Mouse (Mus musculus): ENCODE measurements around the gene Swsap1. TPM values are rescaled to one million over a fixed set of nuclear protein-coding genes. Genes with fewer than 3 reads are reported as not detected.

The Swsap1 gene
- polyA plus RNA-seq, 1 experiment from 2014 or later, result 4.8 TPM

DNA sequence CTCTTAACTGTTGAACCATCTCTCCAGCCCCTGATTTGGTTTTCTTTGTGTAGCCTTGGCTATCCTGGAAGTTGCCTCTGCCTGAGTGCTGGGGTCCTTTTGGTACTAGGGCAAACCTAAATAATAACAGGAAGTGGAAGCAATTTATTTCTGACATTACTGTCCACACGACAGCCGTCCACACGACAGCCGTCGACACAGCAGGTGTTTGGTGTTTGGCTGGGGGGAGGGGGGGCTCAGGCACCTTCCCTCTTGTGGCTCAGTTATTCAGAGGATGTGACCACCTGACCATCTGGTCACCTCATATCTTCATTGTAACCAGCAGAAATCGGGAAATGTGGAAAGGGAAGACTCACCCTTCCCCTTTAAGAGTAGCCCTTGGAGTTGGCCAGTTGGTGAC lies 13.3 kb downstream of the Swsap1 start:
- 61% methylated on average over 6 of the region's 6 CpGs for WGBS
- ATAC-seq (ENCODE audit: insufficient number of reproducible peaks, low FRiP score), result no peak
- H3K4me1 ChIP-seq (replicated peaks), result peaks cover 3% of the 10 kb centered on the region
- no peak overlapping the region for H3K9ac ChIP-seq
- H3K27ac ChIP-seq (ENCODE audit: poor library complexity, severe bottlenecking), result no peak overlapping the region
- no peaks in the 10 kb centered on the region for H3K36me3 ChIP-seq
- no peaks in the 10 kb centered on the region for H3K9me3 ChIP-seq (replicated peaks)
- no peak overlapping the region for H3K4me2 ChIP-seq
- H3K4me3 ChIP-seq, result no peak overlapping the region
- H3K27me3 ChIP-seq (replicated peaks), result no peaks in the 10 kb centered on the region

DNA sequence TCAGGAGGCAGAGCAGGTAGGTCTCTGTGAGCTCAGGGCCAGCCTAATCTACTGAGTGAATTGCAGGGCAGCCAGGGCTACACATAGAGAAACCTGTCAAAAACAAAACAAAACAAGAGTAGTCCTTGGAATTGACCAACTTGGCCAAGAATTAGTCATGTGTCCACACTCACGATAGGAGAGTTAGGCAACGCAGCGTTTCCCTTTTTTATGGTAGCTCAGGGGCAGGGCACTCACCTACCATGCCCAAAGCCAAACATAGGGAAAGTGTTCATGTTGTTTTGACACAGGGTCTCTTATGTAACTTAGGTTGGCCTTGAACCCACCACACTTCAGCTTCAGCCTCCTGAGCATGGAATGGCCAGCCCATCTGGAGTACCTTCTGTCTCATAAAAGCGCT lies 13.7 kb downstream of the Swsap1 start:
- ATAC-seq (ENCODE audit: insufficient number of reproducible peaks, low FRiP score), result no peak
- no peaks in the 10 kb centered on the region for H3K4me1 ChIP-seq (replicated peaks)
- 85% methylated on average over 4 of the region's 4 CpGs for WGBS

DNA sequence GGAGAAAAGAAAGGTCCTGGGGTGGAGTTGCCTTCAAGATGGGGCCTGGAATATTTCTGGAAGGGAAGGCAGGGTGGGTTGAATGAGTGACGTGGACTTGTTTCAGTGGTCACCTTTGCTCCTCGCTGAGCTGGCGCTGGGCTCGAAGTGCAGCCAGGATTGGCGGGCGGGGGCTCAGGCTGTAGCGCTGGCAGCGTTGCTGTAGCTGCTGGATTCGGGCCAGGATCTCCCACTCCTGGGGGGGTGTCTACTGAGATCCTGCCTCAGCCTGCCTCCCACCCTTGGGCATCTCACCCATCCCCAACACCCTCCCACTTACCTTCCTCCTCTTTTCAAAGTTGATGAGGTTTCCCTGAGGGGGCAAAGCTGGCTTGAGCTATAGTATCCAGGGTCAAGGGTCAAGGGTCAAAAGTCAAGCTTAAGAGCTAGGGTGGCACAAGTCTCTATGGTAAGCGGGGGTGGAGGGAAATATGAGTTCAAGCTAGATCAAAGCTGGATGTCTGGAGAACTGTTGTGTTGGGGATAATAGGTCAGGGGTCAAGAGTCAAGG lies 21.1 kb downstream of the Swsap1 start:
- Histone ChIP-seq H3K4me3 (no peak overlapping the region), H3K36me3 (no peaks in the 10 kb centered on the region), H3K27me3 (replicated peaks) (peaks cover 23% of the 10 kb centered on the region), H3K4me2 (no peak overlapping the region), H3K27ac (ENCODE audit: poor library complexity, severe bottlenecking) (no peak overlapping the region), H3K9me3 (replicated peaks) (peaks cover 4% of the 10 kb centered on the region; the same call in 1 of the 2 replicates), H3K4me1 (replicated peaks) (no peaks in the 10 kb centered on the region), H3K9ac (no peak overlapping the region)
- 87% methylated on average over 10 of the region's 10 CpGs for WGBS
- no peak for ATAC-seq (ENCODE audit: insufficient number of reproducible peaks, low FRiP score)

More for the DNA sequence above, 13.7 kb downstream of the Swsap1 start:
- Histone ChIP-seq H3K27ac (ENCODE audit: poor library complexity, severe bottlenecking) (no peak overlapping the region), H3K4me2 (no peak overlapping the region), H3K9me3 (replicated peaks) (no peaks in the 10 kb centered on the region), H3K9ac (no peak overlapping the region), H3K36me3 (no peaks in the 10 kb centered on the region), H3K4me3 (no peak overlapping the region), H3K27me3 (replicated peaks) (no peaks in the 10 kb centered on the region)

DNA sequence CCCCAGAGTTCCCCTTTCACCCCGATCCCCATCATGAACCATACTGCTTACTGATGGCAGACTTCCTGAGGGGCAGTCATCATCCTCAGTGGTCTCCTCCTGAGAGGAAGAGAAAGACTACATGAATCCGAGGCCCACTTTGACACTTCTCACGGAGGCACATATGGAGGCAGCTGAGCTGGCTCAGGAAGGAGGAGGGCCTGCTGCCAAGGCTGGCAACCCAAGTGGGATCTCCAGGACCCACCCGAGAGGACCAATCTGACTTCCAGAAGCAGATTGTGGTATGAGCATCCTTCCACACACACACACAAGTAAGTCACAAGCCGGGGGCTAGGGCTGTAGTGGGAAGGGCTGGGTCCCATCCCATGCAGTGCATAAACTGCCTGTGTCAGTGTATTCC lies 21.8 kb downstream of the Swsap1 start:
- H3K4me1 ChIP-seq (replicated peaks), result no peaks in the 10 kb centered on the region
- H3K9ac ChIP-seq, result no peak overlapping the region
- H3K4me3 ChIP-seq, result no peak overlapping the region
- H3K9me3 ChIP-seq (replicated peaks), result peaks cover 7% of the 10 kb centered on the region; the same call in 1 of the 2 replicates
- no peak for ATAC-seq (ENCODE audit: insufficient number of reproducible peaks, low FRiP score)
- H3K36me3 ChIP-seq, result no peaks in the 10 kb centered on the region
- peaks cover 30% of the 10 kb centered on the region for H3K27me3 ChIP-seq (replicated peaks)
- no peak overlapping the region for H3K27ac ChIP-seq (ENCODE audit: poor library complexity, severe bottlenecking)
- 84% methylated on average over 5 of the region's 5 CpGs for WGBS
- H3K4me2 ChIP-seq, result no peak overlapping the region

- 16% methylated on average over 2 of the region's 2 CpGs for WGBS
- H3K9me3 ChIP-seq (replicated peaks), result peaks cover 7% of the 10 kb centered on the region; the same call in 1 of the 2 replicates
- no peak overlapping the region for H3K4me3 ChIP-seq
- H3K36me3 ChIP-seq, result no peaks in the 10 kb centered on the region
- no peak overlapping the region for H3K27ac ChIP-seq (ENCODE audit: poor library complexity, severe bottlenecking)
- no peak for ATAC-seq (ENCODE audit: insufficient number of reproducible peaks, low FRiP score)
- H3K9ac ChIP-seq, result no peak overlapping the region
- no peaks in the 10 kb centered on the region for H3K4me1 ChIP-seq (replicated peaks)
- H3K27me3 ChIP-seq (replicated peaks), result peaks cover 36% of the 10 kb centered on the region
- H3K4me2 ChIP-seq, result no peak overlapping the region
Measured at GRCm38 (mm10) chr9:21977972-21978371, 22.4 kb downstream of the Swsap1 start.

DNA sequence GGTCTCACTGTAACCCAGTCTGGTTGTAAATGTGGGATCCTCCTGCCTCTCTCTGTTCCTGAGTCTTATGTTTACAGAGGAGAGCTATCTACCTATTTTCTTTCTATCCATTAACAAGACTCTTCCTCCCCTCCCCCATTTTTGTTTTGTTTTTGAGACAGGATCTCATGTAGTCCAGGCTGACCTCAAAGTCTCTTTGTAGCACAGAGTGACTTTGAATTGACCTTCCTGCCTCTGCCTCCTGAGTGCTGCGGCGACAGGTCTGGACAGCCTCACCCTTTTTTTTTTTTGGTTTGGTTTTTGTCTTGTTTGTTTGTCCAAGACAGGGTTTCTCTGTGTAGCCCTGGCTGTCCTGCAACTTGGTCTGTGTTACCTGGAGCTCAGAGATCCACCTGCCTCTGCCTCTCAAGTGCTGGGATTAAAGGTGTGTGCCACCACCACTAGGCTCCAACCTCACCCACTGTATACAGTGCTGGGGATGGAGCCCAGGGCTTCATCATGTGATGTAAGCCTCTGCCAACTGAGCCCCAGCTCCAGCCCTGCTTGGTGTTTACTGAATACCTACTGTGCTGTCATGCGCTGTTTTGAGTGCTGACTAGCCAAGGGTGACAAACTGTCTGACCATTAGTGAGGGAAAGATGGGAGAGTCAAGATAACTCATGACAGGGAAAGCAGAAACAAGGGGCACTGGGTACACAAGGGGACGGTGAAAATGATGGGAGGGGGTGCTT lies 23.0 kb downstream of the Swsap1 start:
- WGBS, result 82% methylated on average over 4 of the region's 4 CpGs
- H3K27ac ChIP-seq (ENCODE audit: poor library complexity, severe bottlenecking), result no peak overlapping the region
- H3K27me3 ChIP-seq (replicated peaks), result peaks cover 41% of the 10 kb centered on the region
- no peak for ATAC-seq (ENCODE audit: insufficient number of reproducible peaks, low FRiP score)
- H3K4me3 ChIP-seq, result no peak overlapping the region
- H3K9me3 ChIP-seq (replicated peaks), result peaks cover 7% of the 10 kb centered on the region; the same call in 1 of the 2 replicates
- no peak overlapping the region for H3K9ac ChIP-seq
- no peaks in the 10 kb centered on the region for H3K4me1 ChIP-seq (replicated peaks)
- no peak overlapping the region for H3K4me2 ChIP-seq
- no peaks in the 10 kb centered on the region for H3K36me3 ChIP-seq

DNA sequence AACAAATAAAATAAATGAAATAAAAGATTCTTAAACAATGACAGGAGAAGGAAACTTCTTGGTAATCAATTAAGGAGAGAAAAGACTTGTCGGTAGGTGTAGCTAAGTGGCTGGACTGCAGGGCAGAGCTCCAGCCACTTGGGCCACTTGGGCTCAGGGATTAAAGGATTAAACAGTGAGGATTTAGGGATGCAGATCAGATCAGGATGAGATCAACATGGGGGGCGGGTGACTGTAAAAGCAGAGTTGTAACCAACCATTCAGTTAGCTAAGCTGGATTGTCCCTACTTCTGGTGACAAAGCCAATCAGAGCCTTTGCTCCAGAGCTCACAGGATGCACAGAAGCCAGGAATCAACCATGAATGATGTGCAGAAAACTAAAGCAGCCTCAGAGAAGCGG lies 28.4 kb downstream of the Swsap1 start:
- no peak for ATAC-seq (ENCODE audit: insufficient number of reproducible peaks, low FRiP score)
- Histone ChIP-seq H3K27ac (ENCODE audit: poor library complexity, severe bottlenecking) (no peak overlapping the region), H3K9ac (no peak overlapping the region), H3K9me3 (replicated peaks) (peaks cover 7% of the 10 kb centered on the region; the same call in 1 of the 2 replicates), H3K4me3 (no peak overlapping the region), H3K4me2 (no peak overlapping the region), H3K27me3 (replicated peaks) (peaks cover 93% of the 10 kb centered on the region), H3K36me3 (no peaks in the 10 kb centered on the region), H3K4me1 (replicated peaks) (peaks cover 10% of the 10 kb centered on the region)
- 21% methylated on average over 3 of the region's 3 CpGs for WGBS

GRCm38 (mm10) chr9:21987592-21988342 lies 32.2 kb downstream of the Swsap1 start:
- Histone ChIP-seq H3K9me3 (replicated peaks) (no peaks in the 10 kb centered on the region), H3K9ac (no peak overlapping the region), H3K27me3 (replicated peaks) (peaks cover 98% of the 10 kb centered on the region), H3K4me1 (replicated peaks) (peaks cover 23% of the 10 kb centered on the region), H3K4me3 (peak overlapping the region; percentile 59; the same call in 1 of the 2 replicates), H3K36me3 (no peaks in the 10 kb centered on the region), H3K27ac (ENCODE audit: poor library complexity, severe bottlenecking) (no peak overlapping the region), H3K4me2 (peak overlapping the region; percentile 94)
- WGBS, result 5% methylated on average over 36 of the region's 36 CpGs
- no peak for ATAC-seq (ENCODE audit: insufficient number of reproducible peaks, low FRiP score)

- H3K4me1 ChIP-seq (replicated peaks), result peaks cover 23% of the 10 kb centered on the region
- no peak overlapping the region for H3K27ac ChIP-seq (ENCODE audit: poor library complexity, severe bottlenecking)
- peaks cover 98% of the 10 kb centered on the region for H3K27me3 ChIP-seq (replicated peaks)
- H3K9me3 ChIP-seq (replicated peaks), result no peaks in the 10 kb centered on the region
- 1% methylated on average over 32 of the region's 32 CpGs for WGBS
- H3K4me3 ChIP-seq, result peak overlapping the region; percentile 59
- peak overlapping the region; percentile 94 for H3K4me2 ChIP-seq
- ATAC-seq (ENCODE audit: insufficient number of reproducible peaks, low FRiP score), result 0 out of 2 replicates have a peak, but pooled peaks have one; percentile 20
- H3K9ac ChIP-seq, result peak overlapping the region; percentile 64
- H3K36me3 ChIP-seq, result no peaks in the 10 kb centered on the region
Measured at GRCm38 (mm10) chr9:21988421-21989101, 33.0 kb downstream of the Swsap1 start.

DNA sequence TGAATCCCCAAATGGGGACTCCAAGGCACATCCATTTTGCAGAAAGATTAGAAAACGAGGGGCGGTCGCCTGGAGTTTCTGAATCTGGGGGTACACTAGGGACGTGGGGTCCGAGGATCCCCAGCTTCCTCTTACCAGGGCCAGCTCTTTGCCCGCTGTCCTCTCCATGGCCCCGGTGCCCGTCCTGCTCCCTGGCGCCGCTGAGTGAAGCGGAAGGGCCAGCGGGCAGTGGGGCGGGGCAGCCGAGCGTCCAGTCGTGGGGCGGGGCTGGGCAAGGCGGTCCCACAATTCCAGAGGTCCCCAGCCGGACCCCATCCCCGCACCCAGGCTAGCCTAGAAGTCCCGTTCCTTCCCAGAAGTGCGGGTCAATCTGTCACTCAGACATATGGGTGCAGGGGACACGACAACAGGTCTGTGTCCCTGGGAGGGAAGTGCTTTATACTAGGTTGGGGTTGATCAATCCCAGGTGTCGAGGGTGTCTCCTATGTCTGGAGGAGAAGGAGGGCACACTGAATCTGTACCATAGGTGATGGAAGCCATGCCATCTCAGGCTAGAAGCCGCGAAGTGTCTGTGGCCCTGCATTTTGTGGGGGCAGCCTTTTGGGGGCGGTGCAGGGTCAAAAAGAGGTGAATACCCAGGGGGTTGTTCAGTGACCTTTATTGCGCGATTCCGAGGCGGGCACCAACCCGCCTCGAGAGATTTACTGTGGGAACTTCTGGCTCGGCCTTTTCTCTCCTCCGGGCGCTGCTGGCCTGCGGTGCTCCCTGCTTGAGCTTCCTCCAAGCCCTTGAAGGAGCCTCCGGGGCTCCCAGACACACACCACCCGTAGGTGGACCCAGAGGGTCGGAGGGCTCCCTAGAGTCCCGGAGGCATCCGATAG lies 33.9 kb downstream of the Swsap1 start, which contains the start of gene Rgl3:
TSS of gene Rgl3 (minus strand) at position 217 of the 881 bp plus-strand sequence.
- no peaks in the 10 kb centered on the region for H3K9me3 ChIP-seq (replicated peaks)
- peak within 1 kb of the TSS; percentile 59 for H3K4me3 ChIP-seq
- no peaks in the 10 kb centered on the region for H3K36me3 ChIP-seq
- H3K27ac ChIP-seq (ENCODE audit: poor library complexity, severe bottlenecking), result no peak within 1 kb of the TSS
- H3K9ac ChIP-seq, result peak within 1 kb of the TSS; percentile 64
- WGBS, result 1% methylated on average over 42 of the region's 42 CpGs
- peaks cover 99% of the 10 kb centered on the region for H3K27me3 ChIP-seq (replicated peaks)
- peaks cover 23% of the 10 kb centered on the region for H3K4me1 ChIP-seq (replicated peaks)
- ATAC-seq (ENCODE audit: insufficient number of reproducible peaks, low FRiP score), result no peak
- peak within 1 kb of the TSS; percentile 94 for H3K4me2 ChIP-seq

Measured in heart, embryonic 12.5 days (tissue).